8 mouse cellular contexts compared by ENCODE assay signal in the genomic region with DNA sequence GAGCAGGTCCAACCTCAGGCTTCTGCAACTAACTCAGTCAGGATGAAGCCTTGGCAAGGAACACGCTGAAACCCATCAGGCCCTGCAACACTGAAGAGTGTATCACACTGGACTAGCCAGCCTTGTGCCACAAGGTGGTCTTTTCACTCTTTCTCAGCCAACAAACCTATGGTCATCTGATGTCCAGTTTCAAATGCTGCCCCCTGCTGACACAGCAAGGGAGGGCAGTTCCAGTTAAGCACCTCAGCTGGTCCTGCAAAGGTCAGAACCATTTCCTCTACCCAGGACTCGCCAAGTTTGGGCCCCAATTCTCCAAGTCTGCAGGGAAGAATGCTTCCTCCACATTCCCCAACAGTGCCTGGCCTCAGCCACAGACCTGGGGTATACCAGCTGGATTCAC. TPM values are rescaled to one million over a fixed set of nuclear protein-coding genes. Genes with fewer than 3 reads are reported as not detected.
DNase-seq lines count a peak whose midpoint lies in the region; ATAC-seq and TF ChIP-seq lines count a peak whose summit lies in the region.

No protein-coding gene starts in this region.

- H3K27ac ChIP-seq in bone marrow macrophage, adult 2 months (ENCODE audit: insufficient read depth, low read depth, low read length) = no peak overlapping the region
- H3K27ac ChIP-seq in heart, embryonic 12.5 days (ENCODE audit: poor library complexity, severe bottlenecking) = no peak overlapping the region
- H3K27ac ChIP-seq in kidney, embryonic 16.5 days (ENCODE audit: low read length) = 0 out of 2 replicates have a peak overlapping the region, but pooled peaks have one; percentile 16
- H3K27ac ChIP-seq in stomach, embryonic 14.5 days (ENCODE audit: low read length) = no peak overlapping the region

- H3K27me3 ChIP-seq in megakaryocyte, embryonic 14.5 days (replicated peaks) = no peaks in the 10 kb centered on the region
- H3K27me3 ChIP-seq in heart, embryonic 12.5 days (replicated peaks) = no peaks in the 10 kb centered on the region
- H3K27me3 ChIP-seq in kidney, embryonic 16.5 days (ENCODE audit: insufficient read depth, low read length) = no peaks in the 10 kb centered on the region
- H3K27me3 ChIP-seq in stomach, embryonic 14.5 days (ENCODE audit: control insufficient read depth, insufficient read depth, low read length) = no peaks in the 10 kb centered on the region

- WGBS in heart, embryonic 12.5 days = 52% methylated on average over 2 of the region's 2 CpGs
- WGBS in kidney, embryonic 16.5 days = 34% methylated on average over 2 of the region's 2 CpGs
- 43% methylated on average over 2 of the region's 2 CpGs for WGBS in stomach, embryonic 14.5 days

- TF ChIP-seq CTCF in bone marrow macrophage, adult 2 months (IDR thresholded peaks at IDR 0.05; ENCODE audit: low read depth, low read length) = peak; percentile 31; the same call in 1 of the 2 replicates

- peaks cover 59% of the 10 kb centered on the region for H3K36me3 ChIP-seq in megakaryocyte, embryonic 14.5 days (replicated peaks; ENCODE audit: low read length)
- H3K36me3 ChIP-seq in heart, embryonic 12.5 days = peaks cover 47% of the 10 kb centered on the region
- H3K36me3 ChIP-seq in kidney, embryonic 16.5 days (ENCODE audit: insufficient read depth, low read length) = peaks cover 42% of the 10 kb centered on the region
- H3K36me3 ChIP-seq in stomach, embryonic 14.5 days (ENCODE audit: control insufficient read depth, insufficient read depth, low read length) = peaks cover 42% of the 10 kb centered on the region

- peak; percentile 59 for DNase-seq in lung, postnatal 14 days

- no peaks in the 10 kb centered on the region for H3K9me3 ChIP-seq in megakaryocyte, embryonic 14.5 days
- H3K9me3 ChIP-seq in heart, embryonic 12.5 days (replicated peaks) = no peaks in the 10 kb centered on the region
- no peaks in the 10 kb centered on the region for H3K9me3 ChIP-seq in kidney, embryonic 16.5 days (ENCODE audit: low read length)
- no peaks in the 10 kb centered on the region for H3K9me3 ChIP-seq in stomach, embryonic 14.5 days (ENCODE audit: control insufficient read depth, low read depth, low read length)

- no peak for ATAC-seq in megakaryocyte, adult 5-6 weeks (ENCODE audit: poor library complexity, severe bottlenecking)
- no peak for ATAC-seq in heart, embryonic 12.5 days (ENCODE audit: insufficient number of reproducible peaks, low FRiP score)
- no peak for ATAC-seq in kidney, embryonic 16.5 days (ENCODE audit: low FRiP score, low TSS enrichment)
- no peak for ATAC-seq in stomach, embryonic 14.5 days (ENCODE audit: insufficient number of reproducible peaks, insufficient read depth, low FRiP score, low read depth)
- no peak for ATAC-seq in megakaryocyte-erythroid progenitor cell, adult 5-6 weeks (replicated peaks; ENCODE audit: low FRiP score, low TSS enrichment, poor library complexity, severe bottlenecking)

- peaks cover 84% of the 10 kb centered on the region for H3K4me1 ChIP-seq in megakaryocyte, embryonic 14.5 days
- peaks cover 14% of the 10 kb centered on the region for H3K4me1 ChIP-seq in bone marrow macrophage, adult 2 months (ENCODE audit: control insufficient read depth, insufficient read depth, low read length)
- peaks cover 45% of the 10 kb centered on the region for H3K4me1 ChIP-seq in heart, embryonic 12.5 days (replicated peaks)
- peaks cover 30% of the 10 kb centered on the region for H3K4me1 ChIP-seq in kidney, embryonic 16.5 days (ENCODE audit: insufficient read depth, low read length)
- peaks cover 24% of the 10 kb centered on the region for H3K4me1 ChIP-seq in stomach, embryonic 14.5 days (ENCODE audit: control insufficient read depth, insufficient read depth, low read length)

- no peak for TF ChIP-seq POLR2A in bone marrow macrophage, adult 2 months (IDR thresholded peaks at IDR 0.05; ENCODE audit: borderline replicate concordance, low read depth, low read length)

- H3K4me3 ChIP-seq in megakaryocyte, embryonic 14.5 days (replicated peaks) = peak overlapping the region; percentile 100
- H3K4me3 ChIP-seq in bone marrow macrophage, adult 2 months (ENCODE audit: insufficient read depth, low read length) = no peak overlapping the region
- peak overlapping the region; percentile 82 for H3K4me3 ChIP-seq in heart, embryonic 12.5 days
- H3K4me3 ChIP-seq in kidney, embryonic 16.5 days (ENCODE audit: low read length) = peak overlapping the region; percentile 99
- peak overlapping the region; percentile 97; the same call in 1 of the 2 replicates for H3K4me3 ChIP-seq in stomach, embryonic 14.5 days (ENCODE audit: low read depth, low read length)

- H3K4me2 ChIP-seq in heart, embryonic 12.5 days = peak overlapping the region; percentile 83
- H3K4me2 ChIP-seq in kidney, embryonic 16.5 days (replicated peaks; ENCODE audit: low read depth, low read length) = peak overlapping the region; percentile 67
- peak overlapping the region; percentile 83 for H3K4me2 ChIP-seq in stomach, embryonic 14.5 days (replicated peaks; ENCODE audit: low read depth, low read length)

- peak overlapping the region; percentile 93; the same call in 1 of the 2 replicates for H3K9ac ChIP-seq in heart, embryonic 12.5 days
- H3K9ac ChIP-seq in kidney, embryonic 16.5 days (replicated peaks; ENCODE audit: low read length) = peak overlapping the region; percentile 97
- no peak overlapping the region for H3K9ac ChIP-seq in stomach, embryonic 14.5 days (replicated peaks; ENCODE audit: low read depth, low read length)

RNA-seq across cellular contexts. Expression of gene Rnf44, which starts 8.5 kb away (rescaled TPM):
- 132 and 507 TPM in 2 replicates for polyA plus RNA-seq in megakaryocyte, embryonic 14.5 days (2012; ENCODE audit: insufficient read depth, low replicate concordance)
- total RNA-seq in megakaryocyte, adult 5-6 weeks (2015) = 70.0 and 71.3 TPM in 2 replicates
- total RNA-seq in megakaryocyte, adult 5-6 weeks (2017) = 17.8 and 21.2 TPM in 2 replicates
- 87.3 and 96.2 TPM in 2 replicates for polyA plus RNA-seq in bone marrow macrophage, adult 2 months (2012; ENCODE audit: insufficient read depth, insufficient read length, missing spikeins)
- polyA plus RNA-seq in heart, embryonic 12.5 days (2016; fragmentation: Nextera tagmentation; extraction: Ambion mirVana) = 60.4 and 62.7 TPM in 2 replicates
- 71.3 and 77.5 TPM in 2 replicates for polyA plus RNA-seq in kidney, embryonic 16.5 days (2015; fragmentation: Nextera tagmentation; extraction: Ambion mirVana)
- polyA plus RNA-seq in stomach, embryonic 14.5 days (2014; fragmentation: Nextera tagmentation; extraction: Ambion mirVana) = 71.7 and 83.9 TPM in 2 replicates
- total RNA-seq in megakaryocyte-erythroid progenitor cell, adult 5-6 weeks (2014; fragmentation: Nextera tagmentation) = 92.1 and 118 TPM in 2 replicates
- 12.7 and 17.9 TPM in 2 replicates for total RNA-seq in megakaryocyte-erythroid progenitor cell, adult 5-6 weeks (2017)

RNA-seq across cellular contexts. Expression of gene Cdhr2, which starts 16.1 kb away (rescaled TPM):
- not detected in 2 replicates for polyA plus RNA-seq in megakaryocyte, embryonic 14.5 days (2012; ENCODE audit: insufficient read depth, low replicate concordance)
- total RNA-seq in megakaryocyte, adult 5-6 weeks (2015) = not detected in 2 replicates
- not detected in 2 replicates for total RNA-seq in megakaryocyte, adult 5-6 weeks (2017)
- not detected in 2 replicates for polyA plus RNA-seq in bone marrow macrophage, adult 2 months (2012; ENCODE audit: insufficient read depth, insufficient read length, missing spikeins)
- polyA plus RNA-seq in heart, embryonic 12.5 days (2016; fragmentation: Nextera tagmentation; extraction: Ambion mirVana) = 0.04 and 0.18 TPM in 2 replicates
- 8.6 TPM in 2 replicates for polyA plus RNA-seq in kidney, embryonic 16.5 days (2015; fragmentation: Nextera tagmentation; extraction: Ambion mirVana)
- polyA plus RNA-seq in stomach, embryonic 14.5 days (2014; fragmentation: Nextera tagmentation; extraction: Ambion mirVana) = 1.00 and 1.1 TPM in 2 replicates
- not detected in 2 replicates for total RNA-seq in megakaryocyte-erythroid progenitor cell, adult 5-6 weeks (2014; fragmentation: Nextera tagmentation)
- total RNA-seq in megakaryocyte-erythroid progenitor cell, adult 5-6 weeks (2017) = not detected in 2 replicates
